Mouse (Mus musculus) kidney, adult 18-20 months (tissue): Measurements from ENCODE around the gene Kif20b.

ENCODE experiments used
- DNase-seq: peaks from one replicate; pipeline ENCODE4 v3.0.0; 2021

Kif20b gene

DNA sequence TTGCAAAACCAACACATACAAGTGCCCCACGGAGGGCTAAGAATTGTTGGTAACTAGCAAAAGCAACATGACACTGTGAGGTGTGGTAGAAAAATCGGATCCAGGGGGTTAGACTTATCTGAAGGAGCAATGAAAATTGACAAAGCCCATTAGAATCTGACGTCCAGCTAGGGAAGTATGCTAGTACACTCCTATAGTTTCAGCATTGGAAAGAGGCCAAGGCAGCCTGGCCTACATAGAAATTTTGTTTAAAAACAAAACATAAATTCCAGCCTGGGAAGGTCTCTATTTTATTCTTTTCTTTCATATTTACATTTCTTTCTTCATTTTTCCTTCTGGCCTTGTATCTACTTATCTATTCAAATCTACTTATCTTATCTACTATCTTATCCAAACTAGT is 1.6 kb upstream of the Kif20b start:
- DNase-seq, result no peak

DNA sequence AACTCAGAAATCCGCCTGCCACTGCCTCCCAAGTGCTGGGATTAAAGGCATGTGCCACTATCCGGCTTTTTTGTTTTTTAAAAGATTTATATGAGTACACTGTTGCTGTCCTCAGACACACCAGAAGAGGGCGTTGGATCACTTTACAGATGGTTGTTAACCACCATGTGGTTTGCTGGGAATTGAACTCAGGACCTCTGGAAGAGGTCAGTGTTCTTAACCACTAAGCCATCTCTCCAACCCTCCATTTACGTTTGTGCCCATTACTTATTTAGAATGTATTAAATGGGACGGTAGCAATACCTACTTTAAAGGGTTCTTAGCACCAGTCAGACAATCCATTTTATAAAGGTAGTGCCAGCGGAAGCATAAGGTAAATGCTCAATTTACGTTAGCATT is 909 bp upstream of the Kif20b start:
- no peak for DNase-seq

- DNase-seq, result no peak
These were observed 422 bp downstream of the Kif20b start for GRCm38 (mm10) chr19:34922603-34922963.

- no peak for DNase-seq
These were observed 25.0 kb downstream of the Kif20b start for GRCm38 (mm10) chr19:34947206-34947605.

DNA sequence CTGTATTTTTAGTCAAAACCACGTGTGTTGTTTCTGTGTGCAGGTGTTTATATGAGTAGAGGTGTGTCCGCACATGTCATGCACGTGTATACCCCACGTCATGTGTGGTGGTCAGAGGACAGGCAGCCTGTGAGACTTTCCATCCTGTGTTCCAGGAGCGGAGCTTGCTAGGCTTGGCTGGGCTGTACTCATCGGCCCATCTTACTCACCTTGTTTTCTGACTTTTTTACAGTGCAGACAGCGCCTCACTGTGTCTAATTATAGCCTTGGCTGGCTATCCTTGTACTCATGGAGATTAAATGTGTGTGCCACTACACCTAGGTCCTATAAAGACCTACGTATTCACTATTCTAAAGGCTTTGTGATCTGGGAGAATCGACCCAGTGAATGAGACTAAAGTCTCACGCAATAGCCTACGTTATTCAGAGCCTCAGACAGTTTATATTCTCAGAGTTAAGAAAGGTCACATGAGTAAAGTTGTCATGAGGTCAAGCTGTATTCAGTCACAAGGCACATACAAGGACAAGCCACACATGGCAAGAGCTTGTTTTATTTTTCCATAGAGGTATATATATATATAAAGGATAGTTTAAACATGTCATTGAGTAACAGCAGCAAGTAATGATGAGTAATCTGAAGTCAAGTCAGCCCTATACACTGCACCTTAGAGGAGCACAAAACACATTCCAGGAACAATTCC is 31.8 kb downstream of the Kif20b start:
- no peak for DNase-seq

DNA sequence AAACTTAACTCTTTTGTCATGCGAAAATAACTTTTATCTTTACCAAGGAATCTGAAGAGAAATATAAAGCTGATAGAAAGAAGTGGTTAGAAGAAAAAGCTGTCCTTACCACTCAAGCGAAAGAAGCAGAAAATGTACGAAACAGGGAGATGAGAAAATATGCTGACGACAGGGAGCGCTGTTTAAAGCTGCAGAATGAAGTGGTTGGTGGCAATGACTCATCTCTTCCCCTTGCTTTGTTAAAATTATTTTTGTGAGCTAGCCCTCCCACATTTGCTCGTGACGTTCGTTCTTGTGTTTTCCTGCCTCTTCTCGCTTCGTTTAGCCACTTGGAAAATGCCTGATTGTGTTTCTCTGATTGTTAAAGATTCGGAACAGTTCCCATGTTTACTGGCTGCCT is 37.2 kb downstream of the Kif20b start:
- DNase-seq, result no peak

GRCm38 (mm10) chr19:34984742-34985141 is 62.6 kb downstream of the Kif20b start:
- no peak for DNase-seq

DNA sequence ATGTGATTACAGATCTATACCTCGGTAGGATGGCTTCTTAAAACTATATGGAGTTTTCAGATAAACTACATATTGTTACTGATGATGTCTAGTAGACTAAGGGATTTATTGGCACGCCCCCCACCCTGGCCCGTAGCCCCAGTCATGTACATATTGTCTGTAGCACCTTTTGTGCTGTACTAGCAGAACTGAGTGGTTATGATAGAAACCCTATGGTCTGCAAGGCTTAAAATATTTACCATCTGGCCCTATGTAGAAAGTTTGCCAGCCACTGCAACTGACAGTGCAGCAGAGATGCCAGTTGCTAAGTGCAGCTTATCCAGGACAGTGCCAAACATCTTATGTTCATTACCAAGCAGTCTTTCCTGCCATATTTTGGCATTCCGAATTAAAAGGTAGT is 68.3 kb downstream of the Kif20b start:
- no peak for DNase-seq

DNA sequence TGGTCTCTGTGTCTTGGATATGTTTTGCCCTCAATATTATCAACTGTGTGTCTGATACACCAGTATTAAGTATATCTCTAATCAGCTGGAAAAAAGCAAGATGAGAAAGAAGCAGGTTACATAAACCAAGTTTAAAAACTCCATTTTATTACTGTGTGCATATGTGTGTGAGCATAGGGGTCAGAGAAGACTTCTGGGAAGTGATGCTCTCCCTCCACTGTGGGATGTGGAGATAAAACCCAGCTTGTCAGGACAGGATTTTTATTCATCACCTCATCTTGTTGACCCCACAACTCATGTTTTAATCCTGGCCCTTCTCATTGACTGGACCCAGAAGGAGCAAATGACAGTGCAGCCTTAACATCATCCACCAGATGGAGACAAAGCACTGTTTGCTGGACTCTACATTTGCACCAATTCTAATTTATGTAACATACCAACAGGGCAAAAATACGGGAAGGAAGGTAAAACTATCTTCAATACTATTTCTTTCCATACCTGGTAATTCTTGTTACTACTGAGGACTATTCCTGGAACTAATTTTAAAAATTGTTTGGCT is 70.9 kb downstream of the Kif20b start:
- peak; percentile 49 for DNase-seq

- DNase-seq, result no peak
These were observed 92.9 kb downstream of the Kif20b start for GRCm38 (mm10) chr19:35015058-35015457.

GRCm38 (mm10) chr19:35017474-35018208 is 95.5 kb downstream of the Kif20b start:
- DNase-seq, result no peak

DNA sequence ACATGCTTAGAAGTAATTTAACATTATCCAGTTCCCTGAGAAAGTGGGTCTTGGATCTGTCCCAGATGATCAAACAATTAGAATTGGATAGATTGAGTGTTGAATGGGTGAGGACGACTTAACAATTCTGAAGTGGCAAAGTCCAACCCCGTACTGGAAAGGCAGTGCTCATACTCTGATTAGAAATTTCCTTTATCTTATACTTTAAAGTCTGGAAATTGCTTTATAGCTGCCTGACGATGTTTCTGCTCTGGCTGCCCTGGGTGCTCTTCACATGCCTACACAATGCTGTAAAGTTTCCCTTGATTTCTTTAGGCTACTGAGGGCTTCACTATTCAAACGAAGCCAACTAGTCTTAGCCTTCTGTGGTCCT is 96.0 kb downstream of the Kif20b start:
- DNase-seq, result no peak
